Mouse (Mus musculus) macrophage (primary cell): ENCODE results near the gene Akip1. TPM values are rescaled to one million over a fixed set of nuclear protein-coding genes. Genes with fewer than 3 reads are reported as not detected.

Source experiments
- H3K27ac ChIP-seq: fragments of 350-480 bp; formaldehyde crosslinking; 2 replicates; pipeline ENCODE4 v1.9.0; 2021
- H3K36me3 ChIP-seq: fragments of 350-480 bp; formaldehyde crosslinking; 2 replicates; pipeline ENCODE4 v1.9.0; 2021; ENCODE audit errors: inconsistent target
- H3K4me3 ChIP-seq: fragments of 350-480 bp; formaldehyde crosslinking; 2 replicates; pipeline ENCODE4 v1.9.0; 2021; ENCODE audit errors: inconsistent target
- H3K79me2 ChIP-seq: fragments of 350-480 bp; formaldehyde crosslinking; 2 replicates; pipeline ENCODE4 v1.9.0; 2021; ENCODE audit errors: inconsistent target
- WGBS: methylation state at CpG from one replicate; pipeline ENCODE4 v1.1.7; 2026; ENCODE audit warnings: inconsistent platforms; ENCODE audit not compliant: missing documents; 5-methylcytosine and 5-hydroxymethylcytosine counted together
- polyA plus RNA-seq: library from polyadenylated mRNA; stranded (reverse); fragments of 250-400 nt; gene quantifications from 3 replicates; pipeline ENCODE4 v1.2.4, GENCODE M21; 2018; ENCODE audit warnings: inconsistent platforms
- total RNA-seq, 78 experiments: library from RNA; depleted of rRNA; stranded (reverse); fragments of 250-400 nt; gene quantifications; 1 replicate in 9 of 78; 2 replicates in 24 of 78; 3 replicates in 43 of 78; 4 replicates in 2 of 78; pipeline ENCODE4 v1.2.4; 2018; ENCODE audit warnings: inconsistent platforms in 56 of 78

Gene Akip1
- 10 to 100 TPM in 11 of 26 experiments, 1 to 10 TPM in 15; 2.5 to 25.6 (median 8.1) TPM for total RNA-seq (2018; cell fraction: chromatin; rRNA removed)
- total RNA-seq (2018; cell fraction: cytosol; rRNA removed): 10 to 100 TPM; 32.9 to 63.7 (median 43.4) TPM
- total RNA-seq (2018; cell fraction: nucleus; rRNA removed): 10 to 100 TPM in 19 of 26 experiments, 1 to 10 TPM in 7; 3.5 to 21.2 (median 12.1) TPM
- 38.0 to 49.5 TPM (median 47.1 TPM) in 3 replicates for polyA plus RNA-seq

DNA sequence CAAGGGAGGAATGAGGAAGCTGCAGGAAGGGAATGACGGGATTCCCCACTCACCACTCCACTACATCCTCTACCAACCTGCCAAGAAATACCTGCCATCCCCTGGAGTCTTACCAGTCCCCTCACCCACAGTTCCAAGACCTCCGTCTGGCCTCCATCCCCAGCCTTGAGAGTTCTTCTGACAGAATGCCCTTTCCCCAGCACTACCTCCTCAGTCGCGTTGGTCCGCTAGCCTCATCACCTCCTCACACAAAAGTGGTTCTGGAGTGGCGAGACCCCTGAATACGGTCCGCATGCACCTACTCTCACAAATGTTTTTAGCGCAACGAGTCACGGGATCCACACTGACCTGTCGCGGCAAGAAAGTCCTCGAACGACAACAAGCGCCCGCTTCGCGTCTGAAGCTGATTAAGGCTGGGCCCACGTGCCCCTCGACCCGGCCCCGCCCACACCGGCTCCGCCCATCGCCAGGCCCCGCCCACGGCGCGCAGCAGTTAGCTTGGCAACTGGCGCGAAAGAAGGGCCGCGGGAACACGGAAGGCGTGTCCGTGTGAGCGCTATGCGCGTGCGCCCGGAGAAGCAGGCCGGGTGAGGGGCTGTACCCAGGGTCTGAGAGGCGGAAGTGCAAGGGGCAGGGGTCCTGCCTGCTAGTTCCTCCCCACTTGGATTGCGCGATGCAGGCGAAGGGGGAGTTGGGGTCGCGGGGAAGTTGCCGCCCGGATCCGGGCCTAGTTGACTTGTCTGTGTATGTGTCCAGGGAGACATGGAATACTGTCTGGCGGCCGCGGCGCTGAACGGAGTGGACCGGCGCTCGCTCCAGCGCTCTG, at the start of gene Akip1, which contains the start of gene St5:
TSS of gene Akip1 (plus strand) at position 501 of the 826 bp plus-strand sequence.
TSS of gene St5 (minus strand) at position 416 of the 826 bp plus-strand sequence.
- Histone ChIP-seq H3K27ac (peak within 1 kb of the TSS; percentile 33), H3K4me3 (peak within 1 kb of the TSS; percentile 72), H3K36me3 (no peaks in the 10 kb centered on the region), H3K79me2 (no peaks in the 10 kb centered on the region)
- 3% methylated on average over 59 of the region's 61 CpGs for WGBS

DNA sequence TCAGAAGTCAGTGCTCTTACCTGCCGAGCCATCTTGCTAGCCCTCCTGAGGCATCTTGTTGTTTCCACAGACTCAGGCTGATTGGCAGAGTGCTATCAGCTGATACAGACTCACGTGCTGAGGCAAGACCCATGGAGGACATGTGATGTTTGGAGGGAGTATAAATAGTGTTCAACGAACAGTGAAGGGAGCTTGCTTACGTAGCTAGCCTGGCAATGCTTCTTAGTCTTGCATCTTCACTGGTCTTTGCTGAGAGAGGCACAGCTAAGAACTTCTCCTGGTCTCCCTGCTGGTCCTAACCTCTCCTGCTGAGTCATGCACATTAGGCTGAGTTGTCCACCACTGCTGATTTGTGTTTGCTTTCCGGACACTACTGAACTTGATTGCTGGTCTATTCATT, 48.6 kb upstream of the Akip1 start:
- no peaks in the 10 kb centered on the region for H3K79me2 ChIP-seq
- H3K4me3 ChIP-seq: no peak overlapping the region
- no peaks in the 10 kb centered on the region for H3K36me3 ChIP-seq
- H3K27ac ChIP-seq: no peak overlapping the region
- 87% methylated on average over 5 of the region's 5 CpGs for WGBS

DNA sequence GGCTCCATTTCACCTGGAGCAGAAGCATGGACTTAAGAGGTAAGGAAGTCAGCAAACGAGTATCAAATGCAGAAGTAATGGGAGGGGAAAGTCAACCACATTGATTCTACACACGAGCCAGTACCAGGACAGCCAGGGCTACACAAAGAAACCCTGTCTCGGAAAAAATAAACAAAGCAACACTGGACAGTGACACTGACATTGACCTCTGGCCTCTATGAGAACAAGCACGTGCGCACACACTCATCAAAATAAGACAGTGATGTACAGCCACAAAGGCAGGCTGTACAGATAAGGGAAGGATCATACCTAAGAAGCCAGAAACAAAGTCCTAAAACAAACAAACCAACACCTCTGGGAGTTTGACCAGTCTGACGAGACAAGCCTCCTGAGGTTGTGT, 45.6 kb upstream of the Akip1 start:
- Histone ChIP-seq H3K79me2 (no peaks in the 10 kb centered on the region), H3K4me3 (no peak overlapping the region), H3K36me3 (no peaks in the 10 kb centered on the region), H3K27ac (no peak overlapping the region)
- 43% methylated on average over 6 of the region's 6 CpGs for WGBS

DNA sequence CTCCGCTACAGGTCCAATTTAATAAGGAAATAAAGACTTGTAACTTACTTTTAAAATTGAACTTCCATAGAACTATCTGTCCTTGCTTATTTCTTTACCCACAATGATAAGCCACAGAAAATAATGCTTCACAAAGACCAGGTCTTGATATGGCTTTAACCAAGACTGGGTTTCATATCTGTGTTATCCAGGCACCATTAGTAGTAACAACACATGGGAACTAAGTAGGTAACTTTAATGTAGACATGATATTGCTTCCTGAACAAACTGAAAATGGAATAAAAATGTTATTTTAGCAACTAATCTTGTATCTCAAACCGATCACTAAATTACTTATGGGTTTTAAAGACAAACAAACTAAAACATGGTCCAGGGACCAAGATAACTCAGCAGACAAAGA, 44.2 kb upstream of the Akip1 start:
- H3K4me3 ChIP-seq: no peak overlapping the region
- H3K79me2 ChIP-seq: no peaks in the 10 kb centered on the region
- no peak overlapping the region for H3K27ac ChIP-seq
- H3K36me3 ChIP-seq: no peaks in the 10 kb centered on the region
- 100% methylated on average over 2 of the region's 2 CpGs for WGBS

DNA sequence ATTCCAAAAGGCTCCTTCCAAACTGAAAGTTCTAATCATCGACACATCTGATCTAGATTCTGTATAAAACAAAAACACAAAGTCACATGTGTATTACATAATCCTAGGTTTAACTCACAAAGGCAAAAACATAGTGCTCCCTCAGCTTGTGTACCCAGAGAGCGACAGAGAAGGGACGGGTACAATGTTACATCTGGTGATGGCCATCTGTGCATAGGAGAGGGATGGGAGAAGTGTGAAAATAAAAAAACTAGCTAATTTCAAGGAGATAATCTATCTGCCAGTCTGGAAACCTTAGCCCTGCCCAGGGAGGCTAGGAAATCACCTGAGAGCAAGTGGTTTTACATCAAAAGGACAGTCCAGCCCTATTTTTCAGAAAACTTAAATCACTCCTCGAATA, 40.9 kb upstream of the Akip1 start:
- H3K27ac ChIP-seq: no peak overlapping the region
- 89% methylated on average over 4 of the region's 4 CpGs for WGBS
- no peaks in the 10 kb centered on the region for H3K79me2 ChIP-seq
- H3K36me3 ChIP-seq: no peaks in the 10 kb centered on the region
- H3K4me3 ChIP-seq: no peak overlapping the region

DNA sequence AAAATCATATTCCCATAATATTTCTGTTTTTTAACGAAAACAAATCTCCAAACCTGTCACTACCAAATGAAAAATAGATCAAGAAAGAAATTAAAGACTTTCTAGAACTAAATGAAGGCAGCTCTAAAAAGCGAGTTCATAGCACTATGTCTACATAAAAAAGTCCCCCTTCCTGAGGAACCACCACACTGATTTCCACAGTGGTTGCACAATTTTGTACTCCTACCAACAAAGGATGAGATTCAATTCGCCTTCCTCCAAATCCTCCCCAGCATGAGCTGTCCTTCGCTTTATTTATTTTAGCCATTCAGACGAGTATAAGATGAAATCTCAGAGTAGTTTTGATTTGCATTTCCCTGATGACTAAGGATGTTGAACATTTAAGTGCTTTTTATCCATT, 36.8 kb upstream of the Akip1 start:
- no peak overlapping the region for H3K27ac ChIP-seq
- H3K4me3 ChIP-seq: no peak overlapping the region
- no peaks in the 10 kb centered on the region for H3K79me2 ChIP-seq
- H3K36me3 ChIP-seq: no peaks in the 10 kb centered on the region
- WGBS: 61% methylated on average over 5 of the region's 5 CpGs

DNA sequence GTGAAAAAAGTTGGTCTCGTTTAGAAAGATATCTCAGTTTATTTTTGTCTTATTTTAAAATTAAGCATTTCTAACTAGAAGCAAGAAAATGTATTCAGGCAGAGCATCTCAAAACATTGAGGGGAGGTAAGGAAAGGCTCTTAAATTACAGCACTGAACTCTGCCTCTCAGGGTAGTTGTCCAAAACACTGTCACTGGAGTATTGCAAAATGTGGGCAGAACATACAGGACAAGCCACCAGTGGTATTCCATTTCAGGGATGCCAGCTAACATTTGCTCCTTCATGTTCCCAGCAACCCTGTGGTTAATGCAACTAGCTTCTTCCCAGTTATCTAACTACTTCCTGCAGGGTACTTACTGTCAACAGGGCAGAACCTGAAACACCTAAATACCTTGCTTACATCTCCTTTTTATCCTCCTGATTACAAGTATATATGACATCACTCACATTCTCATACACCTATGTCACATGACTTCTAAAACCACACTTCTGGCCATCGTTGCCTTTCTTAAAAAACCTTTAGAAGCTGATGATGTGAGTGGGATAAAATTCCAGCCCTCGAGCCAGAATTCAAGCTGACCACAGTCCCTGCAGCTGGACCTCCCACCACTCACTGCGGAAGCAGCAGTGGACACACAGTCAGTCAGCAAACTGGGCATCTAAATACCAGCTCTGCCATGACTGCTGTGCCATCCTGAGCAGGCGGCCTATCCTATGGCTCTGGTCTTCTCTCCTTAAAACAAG, 33.9 kb upstream of the Akip1 start:
- Histone ChIP-seq H3K79me2 (no peaks in the 10 kb centered on the region), H3K4me3 (no peak overlapping the region), H3K27ac (no peak overlapping the region), H3K36me3 (no peaks in the 10 kb centered on the region)
- WGBS: 84% methylated on average over 5 of the region's 5 CpGs

DNA sequence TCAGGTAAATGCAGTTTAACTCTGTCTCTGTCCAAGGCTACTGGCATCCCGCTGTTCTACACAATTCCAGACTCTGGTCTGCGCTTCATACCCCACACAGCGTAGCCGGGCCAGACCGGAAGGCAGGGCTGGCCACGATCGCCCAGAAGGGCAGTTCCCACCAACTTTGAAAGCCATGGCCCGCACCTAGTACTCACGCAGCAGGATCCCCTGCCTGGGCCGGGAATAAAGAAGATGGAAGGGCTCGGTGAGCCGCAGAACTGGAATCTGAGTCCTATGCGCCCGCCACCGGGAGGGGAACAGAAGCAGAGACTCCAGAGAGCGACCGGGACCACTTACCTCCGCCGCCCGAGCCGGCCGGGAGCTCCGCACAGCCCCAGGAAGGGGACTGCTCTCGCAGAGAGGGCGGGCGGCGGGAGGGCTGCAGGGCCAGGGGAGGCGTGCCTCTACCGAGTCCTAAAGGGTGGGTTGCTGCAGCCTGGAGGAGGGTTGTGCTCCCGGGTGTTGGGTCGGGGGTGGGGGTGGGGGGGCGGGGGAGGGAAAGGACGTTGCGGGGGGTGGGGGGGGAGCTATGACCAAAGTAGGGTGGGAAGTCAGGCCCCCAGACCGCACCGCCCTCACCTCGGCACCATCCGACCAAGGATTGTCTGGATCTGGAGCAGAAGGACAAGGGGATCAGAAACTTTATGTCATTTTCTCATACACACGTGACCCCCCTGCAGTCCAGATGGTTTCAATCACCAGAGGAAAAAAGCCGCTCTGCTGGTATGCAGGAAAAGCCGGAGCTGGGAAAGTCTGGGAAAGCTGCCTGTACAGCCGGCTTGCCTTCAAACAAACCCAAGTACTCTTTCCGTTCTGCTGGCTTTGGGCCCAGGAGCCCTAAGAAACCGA, 31.7 kb upstream of the Akip1 start:
- Histone ChIP-seq H3K27ac (no peak overlapping the region), H3K36me3 (no peaks in the 10 kb centered on the region), H3K4me3 (no peak overlapping the region), H3K79me2 (no peaks in the 10 kb centered on the region)
- WGBS: 10% methylated on average over 42 of the region's 44 CpGs

DNA sequence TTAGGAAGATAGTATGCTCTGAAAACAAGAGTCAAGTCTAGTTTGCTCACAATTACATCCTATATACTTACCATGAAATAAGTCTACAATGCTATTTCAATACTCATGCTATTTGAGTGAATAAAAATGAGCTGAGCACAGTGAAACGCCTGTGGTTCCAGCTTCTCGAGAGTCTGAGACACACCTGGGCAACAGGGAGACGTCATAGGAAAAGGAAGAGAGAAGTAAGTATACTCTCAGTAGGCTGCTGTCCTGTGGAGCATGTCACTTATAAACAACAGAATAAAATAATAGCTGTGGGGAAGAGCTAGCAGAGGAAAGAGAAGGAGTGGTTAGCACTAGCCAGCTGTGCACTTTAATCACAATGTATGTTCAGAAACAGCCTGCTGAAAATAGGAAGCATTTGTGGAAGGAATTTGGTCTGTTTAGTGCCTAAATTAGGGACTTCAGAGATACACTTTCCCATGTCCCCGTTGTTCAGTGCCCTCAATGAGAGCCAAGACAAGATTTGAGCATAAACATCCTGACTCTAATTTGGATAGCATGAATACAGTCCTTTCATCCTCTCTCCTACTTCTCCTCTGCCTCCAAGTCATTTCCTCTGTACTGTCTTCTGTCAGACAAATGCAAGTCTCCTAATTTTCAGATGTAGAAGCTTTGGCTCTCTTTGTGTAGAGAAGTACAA, 28.4 kb upstream of the Akip1 start:
- Histone ChIP-seq H3K27ac (no peak overlapping the region), H3K79me2 (no peaks in the 10 kb centered on the region), H3K4me3 (no peak overlapping the region), H3K36me3 (no peaks in the 10 kb centered on the region)
- 51% methylated on average over 4 of the region's 4 CpGs for WGBS

DNA sequence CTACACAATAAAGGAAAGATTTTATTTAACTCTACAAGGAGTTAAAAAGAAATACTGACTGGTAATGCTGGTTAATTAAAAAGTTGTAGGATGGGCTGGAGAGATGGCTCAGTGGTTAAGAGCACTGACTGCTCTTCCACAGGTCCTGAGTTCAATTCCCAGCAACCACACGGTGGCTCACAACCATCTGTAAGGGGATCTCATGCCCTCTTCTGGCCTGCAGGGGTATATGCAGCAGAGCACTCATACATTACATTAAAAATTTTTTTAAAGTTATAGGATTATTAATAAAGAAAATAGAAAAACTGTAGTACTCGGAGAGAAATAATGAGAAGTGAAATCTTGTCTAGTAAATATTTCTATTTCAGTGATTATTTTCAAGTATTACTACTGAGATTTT, 23.2 kb upstream of the Akip1 start:
- 97% methylated on average over 2 of the region's 2 CpGs for WGBS
- Histone ChIP-seq H3K79me2 (no peaks in the 10 kb centered on the region), H3K27ac (no peak overlapping the region), H3K36me3 (no peaks in the 10 kb centered on the region), H3K4me3 (no peak overlapping the region)

DNA sequence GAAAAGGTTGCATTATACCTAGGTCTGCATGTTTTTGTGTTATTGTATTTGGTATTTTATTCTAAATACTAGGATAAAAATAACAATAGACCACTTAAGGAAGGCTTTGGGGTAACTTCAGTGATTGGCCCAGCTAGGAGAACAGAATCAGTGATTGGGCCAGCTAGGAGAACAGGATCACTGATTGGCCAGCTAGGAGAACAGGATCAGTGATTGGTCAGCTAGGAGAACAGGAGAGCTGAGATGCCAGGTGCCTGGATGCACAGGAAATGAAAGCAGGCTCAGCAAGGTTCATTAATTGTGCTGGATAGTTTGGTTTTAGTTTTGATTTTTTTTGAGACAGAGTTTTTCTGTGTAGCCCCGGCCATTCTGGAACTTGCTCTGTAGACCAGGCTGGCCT, 22.6 kb upstream of the Akip1 start:
- no peak overlapping the region for H3K4me3 ChIP-seq
- no peaks in the 10 kb centered on the region for H3K79me2 ChIP-seq
- H3K27ac ChIP-seq: no peak overlapping the region
- 100% methylated on average over 1 of the region's 1 CpGs for WGBS
- H3K36me3 ChIP-seq: no peaks in the 10 kb centered on the region

DNA sequence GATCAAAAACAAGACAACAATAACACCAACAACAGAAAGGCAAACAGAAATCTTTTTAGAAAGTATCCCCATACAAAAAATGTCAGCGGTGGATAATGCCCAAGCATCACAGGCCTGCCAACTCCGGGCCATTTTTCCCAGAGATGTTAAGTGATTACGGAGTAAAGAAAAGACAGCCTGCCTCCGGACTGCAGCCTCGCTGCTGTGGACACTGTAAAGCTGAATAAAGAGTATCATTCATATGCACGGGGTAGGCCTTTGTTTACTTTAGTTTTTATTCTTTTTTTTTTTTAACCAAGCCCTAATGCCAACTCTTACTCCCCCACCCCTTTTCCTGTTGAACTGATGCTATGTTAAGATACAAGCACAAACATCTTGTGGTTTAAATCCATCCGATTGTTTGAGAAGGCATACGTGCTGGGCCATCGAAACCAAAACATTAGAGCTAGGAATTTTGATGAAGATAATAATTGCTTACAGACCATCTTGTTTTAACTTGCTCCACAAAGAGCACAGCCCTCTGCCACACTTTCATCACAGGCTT, 16.8 kb upstream of the Akip1 start:
- Histone ChIP-seq H3K36me3 (no peaks in the 10 kb centered on the region), H3K4me3 (no peak overlapping the region), H3K27ac (no peak overlapping the region), H3K79me2 (no peaks in the 10 kb centered on the region)
- 82% methylated on average over 9 of the region's 9 CpGs for WGBS

DNA sequence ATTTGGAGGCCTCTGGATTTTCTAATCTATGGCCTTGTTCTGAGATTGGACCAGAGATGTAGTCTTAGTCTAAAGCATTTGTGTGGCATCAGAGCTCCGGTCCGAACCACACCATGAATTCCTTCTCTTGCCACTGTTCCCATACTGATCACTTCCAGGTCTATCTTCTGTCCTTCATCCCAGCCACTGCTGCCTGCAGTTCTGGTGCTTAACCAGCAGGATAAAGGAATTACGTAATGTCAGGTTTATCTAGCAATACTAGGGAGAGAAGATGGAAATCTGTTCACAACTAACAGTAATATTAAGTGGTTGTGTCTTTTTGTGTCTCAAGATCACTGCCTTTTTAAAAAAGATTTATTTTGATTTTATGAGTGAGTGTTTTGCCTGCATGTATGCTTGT, 13.4 kb upstream of the Akip1 start:
- H3K4me3 ChIP-seq: no peak overlapping the region
- no peaks in the 10 kb centered on the region for H3K36me3 ChIP-seq
- no peak overlapping the region for H3K27ac ChIP-seq
- WGBS: 87% methylated on average over 3 of the region's 3 CpGs
- H3K79me2 ChIP-seq: no peaks in the 10 kb centered on the region
